Mouse (Mus musculus): Measurements from ENCODE around the gene Gm21969. TPM values are rescaled to one million over a fixed set of nuclear protein-coding genes. Genes with fewer than 3 reads are reported as not detected.
A peak's percentile ranks its signal among the peaks of the same experiment; 100 is the strongest.

The Gm21969 gene
- polyA plus RNA-seq, 1 experiment from 2014 or later, result not detected

- Histone ChIP-seq H3K4me2 (replicated peaks) (no peak overlapping the region), H3K9ac (no peak overlapping the region), H3K36me3 (peaks cover 13% of the 10 kb centered on the region; the same call in 1 of the 2 replicates), H3K27me3 (peaks cover 36% of the 10 kb centered on the region), H3K27ac (no peak overlapping the region), H3K4me1 (peaks cover 14% of the 10 kb centered on the region), H3K9me3 (no peaks in the 10 kb centered on the region), H3K4me3 (no peak overlapping the region)
- ATAC-seq (ENCODE audit: insufficient number of reproducible peaks, insufficient read depth, low FRiP score, low TSS enrichment), result no peak
- WGBS, result 58% methylated on average over 6 of the region's 6 CpGs
Observed at GRCm38 (mm10) chr4:139640775-139641174, 37.8 kb downstream of the Gm21969 start.

- Histone ChIP-seq H3K4me1 (peaks cover 14% of the 10 kb centered on the region), H3K27ac (no peak overlapping the region), H3K36me3 (peaks cover 13% of the 10 kb centered on the region; the same call in 1 of the 2 replicates), H3K4me3 (peak overlapping the region; percentile 13; the same call in 1 of the 2 replicates), H3K9ac (0 out of 2 replicates have a peak overlapping the region, but pooled peaks have one; percentile 31), H3K9me3 (no peaks in the 10 kb centered on the region), H3K4me2 (replicated peaks) (peak overlapping the region; percentile 45), H3K27me3 (peaks cover 36% of the 10 kb centered on the region)
- no peak for ATAC-seq (ENCODE audit: insufficient number of reproducible peaks, insufficient read depth, low FRiP score, low TSS enrichment)
- WGBS, result 3% methylated on average over 30 of the region's 30 CpGs
Observed at GRCm38 (mm10) chr4:139641829-139642425, 38.9 kb downstream of the Gm21969 start.

DNA sequence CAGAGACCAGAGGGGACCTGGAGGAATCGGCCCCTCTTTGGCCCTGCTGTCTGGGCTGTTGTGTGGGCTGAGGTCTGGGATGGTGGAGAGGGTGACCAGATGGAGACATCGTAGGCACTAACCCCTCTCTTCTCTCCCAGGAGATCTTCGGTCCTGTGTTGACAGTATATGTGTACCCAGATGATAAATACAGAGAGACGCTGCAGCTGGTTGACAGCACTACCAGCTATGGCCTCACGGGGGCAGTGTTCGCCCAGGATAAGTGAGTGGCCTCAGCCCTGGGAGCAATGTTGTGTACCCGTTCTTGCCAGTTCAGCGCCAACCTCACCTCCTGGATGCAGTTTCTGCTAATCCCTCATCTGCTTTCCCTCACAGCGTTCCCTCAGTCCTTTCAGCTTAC is 41.0 kb downstream of the Gm21969 start:
- Histone ChIP-seq H3K4me1 (peaks cover 14% of the 10 kb centered on the region), H3K9me3 (no peaks in the 10 kb centered on the region), H3K4me2 (replicated peaks) (no peak overlapping the region), H3K27me3 (peaks cover 36% of the 10 kb centered on the region), H3K27ac (no peak overlapping the region), H3K9ac (no peak overlapping the region), H3K4me3 (no peak overlapping the region), H3K36me3 (peaks cover 14% of the 10 kb centered on the region)
- WGBS, result 13% methylated on average over 9 of the region's 9 CpGs
- ATAC-seq (ENCODE audit: insufficient number of reproducible peaks, insufficient read depth, low FRiP score, low TSS enrichment), result no peak

DNA sequence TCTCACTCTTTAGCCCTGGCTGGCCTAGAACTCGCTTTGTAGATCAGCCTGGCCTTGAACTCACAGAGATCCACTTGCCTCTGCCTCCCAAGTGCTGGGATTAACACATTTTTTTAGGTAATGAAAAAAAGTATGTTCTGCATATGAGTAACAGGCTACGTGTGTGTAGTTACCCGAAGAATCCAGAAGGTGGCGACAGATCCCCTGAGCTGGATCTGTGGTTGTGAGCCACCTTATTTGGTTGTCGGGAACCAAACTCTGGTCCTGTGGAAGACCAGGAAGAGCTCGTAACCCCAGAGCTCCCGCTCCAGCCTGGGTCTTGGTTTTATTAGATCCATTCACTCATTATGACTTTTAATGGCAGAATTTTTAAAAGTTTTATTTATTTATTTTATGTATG is 43.9 kb downstream of the Gm21969 start:
- Histone ChIP-seq H3K9me3 (no peaks in the 10 kb centered on the region), H3K4me3 (no peak overlapping the region), H3K27ac (no peak overlapping the region), H3K4me1 (peaks cover 6% of the 10 kb centered on the region; the same call in 1 of the 2 replicates), H3K27me3 (peaks cover 19% of the 10 kb centered on the region), H3K4me2 (replicated peaks) (no peak overlapping the region), H3K36me3 (peaks cover 14% of the 10 kb centered on the region), H3K9ac (no peak overlapping the region)
- ATAC-seq (ENCODE audit: insufficient number of reproducible peaks, insufficient read depth, low FRiP score, low TSS enrichment), result no peak
- 81% methylated on average over 7 of the region's 7 CpGs for WGBS

GRCm38 (mm10) chr4:139650086-139650743 is 47.2 kb downstream of the Gm21969 start:
- no peak overlapping the region for H3K4me2 ChIP-seq (replicated peaks)
- ATAC-seq (ENCODE audit: insufficient number of reproducible peaks, insufficient read depth, low FRiP score, low TSS enrichment), result no peak
- no peaks in the 10 kb centered on the region for H3K4me1 ChIP-seq
- no peaks in the 10 kb centered on the region for H3K9me3 ChIP-seq
- H3K27ac ChIP-seq, result no peak overlapping the region
- H3K27me3 ChIP-seq, result 0 out of 2 replicates have a peak, but pooled peaks cover 2% of the 10 kb centered on the region
- 83% methylated on average over 15 of the region's 15 CpGs for WGBS
- H3K9ac ChIP-seq, result no peak overlapping the region
- H3K36me3 ChIP-seq, result peaks cover 9% of the 10 kb centered on the region
- no peak overlapping the region for H3K4me3 ChIP-seq

GRCm38 (mm10) chr4:139650907-139651306 is 47.9 kb downstream of the Gm21969 start:
- Histone ChIP-seq H3K4me2 (replicated peaks) (no peak overlapping the region), H3K4me3 (no peak overlapping the region), H3K36me3 (peaks cover 9% of the 10 kb centered on the region), H3K4me1 (no peaks in the 10 kb centered on the region), H3K27me3 (0 out of 2 replicates have a peak, but pooled peaks cover 2% of the 10 kb centered on the region), H3K27ac (no peak overlapping the region), H3K9me3 (no peaks in the 10 kb centered on the region), H3K9ac (no peak overlapping the region)
- ATAC-seq (ENCODE audit: insufficient number of reproducible peaks, insufficient read depth, low FRiP score, low TSS enrichment), result no peak
- 72% methylated on average over 11 of the region's 11 CpGs for whole genome bisulfite sequencing

- ATAC-seq (ENCODE audit: insufficient number of reproducible peaks, insufficient read depth, low FRiP score, low TSS enrichment), result no peak
- 82% methylated on average over 8 of the region's 8 CpGs for WGBS
Observed at GRCm38 (mm10) chr4:139653238-139653637, 50.3 kb downstream of the Gm21969 start, which contains the start of gene Tas1r2. Gene Tas1r2, plus strand, starts transcription at chr4:139653538.

GRCm38 (mm10) chr4:139661897-139662296 is 58.9 kb downstream of the Gm21969 start:
- ATAC-seq (ENCODE audit: insufficient number of reproducible peaks, insufficient read depth, low FRiP score, low TSS enrichment), result no peak
- Histone ChIP-seq H3K4me2 (replicated peaks) (no peak overlapping the region), H3K27me3 (no peaks in the 10 kb centered on the region), H3K4me3 (no peak overlapping the region), H3K27ac (no peak overlapping the region), H3K9me3 (no peaks in the 10 kb centered on the region), H3K9ac (no peak overlapping the region), H3K4me1 (no peaks in the 10 kb centered on the region), H3K36me3 (no peaks in the 10 kb centered on the region)
- WGBS, result 88% methylated on average over 14 of the region's 14 CpGs

More at GRCm38 (mm10) chr4:139653238-139653637, 50.3 kb downstream of the Gm21969 start, which contains the start of gene Tas1r2:
- H3K36me3 ChIP-seq, result peaks cover 5% of the 10 kb centered on the region
- H3K9ac ChIP-seq, result no peak within 1 kb of the TSS
- no peak within 1 kb of the TSS for H3K4me3 ChIP-seq
- H3K9me3 ChIP-seq, result no peaks in the 10 kb centered on the region
- no peaks in the 10 kb centered on the region for H3K4me1 ChIP-seq
- H3K27ac ChIP-seq, result no peak within 1 kb of the TSS
- H3K27me3 ChIP-seq, result 0 out of 2 replicates have a peak, but pooled peaks cover 2% of the 10 kb centered on the region
- no peak within 1 kb of the TSS for H3K4me2 ChIP-seq (replicated peaks)

GRCm38 (mm10) chr4:139667632-139668031 is 64.6 kb downstream of the Gm21969 start:
- ATAC-seq (ENCODE audit: insufficient number of reproducible peaks, insufficient read depth, low FRiP score, low TSS enrichment), result no peak
- no peak overlapping the region for H3K4me2 ChIP-seq (replicated peaks)
- no peaks in the 10 kb centered on the region for H3K9me3 ChIP-seq
- no peaks in the 10 kb centered on the region for H3K36me3 ChIP-seq
- 0 out of 2 replicates have a peak, but pooled peaks cover under 1% of the 10 kb centered on the region for H3K27me3 ChIP-seq
- 74% methylated on average over 6 of the region's 6 CpGs for WGBS
- H3K4me3 ChIP-seq, result no peak overlapping the region
- no peaks in the 10 kb centered on the region for H3K4me1 ChIP-seq
- H3K27ac ChIP-seq, result no peak overlapping the region
- H3K9ac ChIP-seq, result no peak overlapping the region

GRCm38 (mm10) chr4:139669847-139670246 is 66.9 kb downstream of the Gm21969 start:
- Histone ChIP-seq H3K27ac (no peak overlapping the region), H3K4me2 (replicated peaks) (no peak overlapping the region), H3K4me3 (no peak overlapping the region), H3K9ac (no peak overlapping the region), H3K27me3 (peaks cover 5% of the 10 kb centered on the region; the same call in 1 of the 2 replicates), H3K36me3 (no peaks in the 10 kb centered on the region), H3K9me3 (no peaks in the 10 kb centered on the region), H3K4me1 (no peaks in the 10 kb centered on the region)
- no peak for ATAC-seq (ENCODE audit: insufficient number of reproducible peaks, insufficient read depth, low FRiP score, low TSS enrichment)
- 25% methylated on average over 6 of the region's 6 CpGs for WGBS

GRCm38 (mm10) chr4:139675696-139676095 is 72.7 kb downstream of the Gm21969 start:
- no peak for ATAC-seq (ENCODE audit: insufficient number of reproducible peaks, insufficient read depth, low FRiP score, low TSS enrichment)
- WGBS, result 42% methylated on average over 9 of the region's 9 CpGs
- H3K9ac ChIP-seq, result no peak overlapping the region
- no peaks in the 10 kb centered on the region for H3K4me1 ChIP-seq
- H3K9me3 ChIP-seq, result peaks cover 4% of the 10 kb centered on the region; the same call in 1 of the 2 replicates
- no peak overlapping the region for H3K27ac ChIP-seq
- no peaks in the 10 kb centered on the region for H3K36me3 ChIP-seq
- no peak overlapping the region for H3K4me3 ChIP-seq
- peaks cover 9% of the 10 kb centered on the region; the same call in 1 of the 2 replicates for H3K27me3 ChIP-seq
- H3K4me2 ChIP-seq (replicated peaks), result no peak overlapping the region
